Mouse (Mus musculus) limb, embryonic 13.5 days (tissue): ENCODE data around the gene Gpr107. TPM values are rescaled to one million over a fixed set of nuclear protein-coding genes. Genes with fewer than 3 reads are reported as not detected.
A peak's percentile ranks its signal among the peaks of the same experiment; 100 is the strongest.

ENCODE experiments used
- ATAC-seq: fragments of 200-750 bp; cut with Nextera tagmentation; 2 replicates; pipeline ENCODE4 v1.8.0; 2017; ENCODE audit warnings: low read depth, moderate number of reproducible peaks, moderate TSS enrichment; ENCODE audit not compliant: low FRiP score
- H3K27ac ChIP-seq: fragments of 300-500 bp; sonication (generic); 2 replicates; pipeline ENCODE4 v1.5.1; 2015; ENCODE audit warnings: inconsistent platforms, mild to moderate bottlenecking, moderate library complexity
- H3K27me3 ChIP-seq: fragments of 300-500 bp; sonication (generic); 2 replicates; pipeline ENCODE4 v1.6.1; 2015; ENCODE audit warnings: mild to moderate bottlenecking, inconsistent platforms
- H3K36me3 ChIP-seq: fragments of 300-500 bp; sonication (generic); 2 replicates; pipeline ENCODE4 v1.6.1; 2015; ENCODE audit warnings: inconsistent platforms, mild to moderate bottlenecking, moderate library complexity
- H3K4me1 ChIP-seq: fragments of 300-500 bp; sonication (generic); 2 replicates; pipeline ENCODE4 v1.6.1; 2015; ENCODE audit warnings: inconsistent platforms
- H3K4me2 ChIP-seq: fragments of 300-500 bp; sonication (generic); replicated peaks from 2 replicates; pipeline ENCODE4 v1.6.1; 2015; ENCODE audit warnings: inconsistent platforms, mild to moderate bottlenecking, moderate library complexity
- H3K4me3 ChIP-seq: fragments of 300-500 bp; sonication (generic); 2 replicates; pipeline ENCODE4 v1.5.1; 2015; ENCODE audit warnings: moderate library complexity, mild to moderate bottlenecking, inconsistent platforms
- H3K9ac ChIP-seq: fragments of 300-500 bp; sonication (generic); 2 replicates; pipeline ENCODE4 v1.6.1; 2015; ENCODE audit warnings: mild to moderate bottlenecking, inconsistent platforms
- H3K9me3 ChIP-seq: fragments of 300-500 bp; sonication (generic); 2 replicates; pipeline ENCODE4 v1.6.1; 2016; ENCODE audit warnings: inconsistent platforms
- WGBS: fragments of 180-500 bp; shearing (Covaris S2); methylation state at CpG from one replicate; pipeline ENCODE4 v1.1.7; 2015; 5-methylcytosine and 5-hydroxymethylcytosine counted together
- polyA plus RNA-seq: library from polyadenylated mRNA; unstranded; fragments of >200 nt; fragmentation: Nextera tagmentation; extraction: Ambion mirVana; gene quantifications from 2 replicates; pipeline ENCODE4 v1.2.1, GENCODE M21; 2015

Gpr107 gene
- polyA plus RNA-seq, 1 experiment from 2014 or later: 40.6 TPM

GRCm38 (mm10) chr2:31183830-31184229, 31.7 kb downstream of the Gpr107 start:
- no peak overlapping the region for H3K4me3 ChIP-seq
- no peaks in the 10 kb centered on the region for H3K4me1 ChIP-seq
- no peak overlapping the region for H3K9ac ChIP-seq
- 82% methylated on average over 1 of the region's 1 CpGs for WGBS
- ATAC-seq: no peak
- H3K9me3 ChIP-seq: no peaks in the 10 kb centered on the region
- no peak overlapping the region for H3K27ac ChIP-seq
- H3K4me2 ChIP-seq: no peak overlapping the region
- peaks cover 87% of the 10 kb centered on the region for H3K36me3 ChIP-seq
- H3K27me3 ChIP-seq: no peaks in the 10 kb centered on the region

GRCm38 (mm10) chr2:31188691-31189090, 36.6 kb downstream of the Gpr107 start:
- peaks cover 86% of the 10 kb centered on the region for H3K36me3 ChIP-seq
- no peaks in the 10 kb centered on the region; the same call in 1 of the 2 replicates for H3K9me3 ChIP-seq
- no peak overlapping the region for H3K9ac ChIP-seq
- no peak overlapping the region for H3K27ac ChIP-seq
- WGBS: 97% methylated on average over 1 of the region's 1 CpGs
- H3K27me3 ChIP-seq: no peaks in the 10 kb centered on the region
- H3K4me1 ChIP-seq: no peaks in the 10 kb centered on the region
- no peak overlapping the region for H3K4me2 ChIP-seq
- no peak overlapping the region for H3K4me3 ChIP-seq
- no peak for ATAC-seq

- Histone ChIP-seq H3K36me3 (peaks cover 82% of the 10 kb centered on the region), H3K4me1 (no peaks in the 10 kb centered on the region)
- WGBS: 88% methylated on average over 3 of the region's 3 CpGs
These were observed 37.5 kb downstream of the Gpr107 start for GRCm38 (mm10) chr2:31189654-31190053.

GRCm38 (mm10) chr2:31191765-31192164, 39.6 kb downstream of the Gpr107 start:
- WGBS: 84% methylated on average over 8 of the region's 8 CpGs

More at GRCm38 (mm10) chr2:31189654-31190053, 37.5 kb downstream of the Gpr107 start:
- no peak overlapping the region for H3K9ac ChIP-seq
- no peak overlapping the region for H3K27ac ChIP-seq
- H3K9me3 ChIP-seq: no peaks in the 10 kb centered on the region; the same call in 1 of the 2 replicates
- H3K4me2 ChIP-seq: no peak overlapping the region
- H3K4me3 ChIP-seq: no peak overlapping the region
- ATAC-seq: peak; percentile 40; the same call in 1 of the 2 replicates
- no peaks in the 10 kb centered on the region for H3K27me3 ChIP-seq

GRCm38 (mm10) chr2:31194356-31195021, 42.4 kb downstream of the Gpr107 start:
- Histone ChIP-seq H3K4me2 (no peak overlapping the region), H3K4me3 (no peak overlapping the region), H3K9ac (no peak overlapping the region), H3K27me3 (no peaks in the 10 kb centered on the region), H3K27ac (no peak overlapping the region), H3K36me3 (peaks cover 84% of the 10 kb centered on the region), H3K4me1 (no peaks in the 10 kb centered on the region), H3K9me3 (no peaks in the 10 kb centered on the region; the same call in 1 of the 2 replicates)
- no peak for ATAC-seq
- WGBS: 69% methylated on average over 7 of the region's 7 CpGs

More at GRCm38 (mm10) chr2:31191765-31192164, 39.6 kb downstream of the Gpr107 start:
- no peaks in the 10 kb centered on the region for H3K27me3 ChIP-seq
- no peak overlapping the region for H3K4me2 ChIP-seq
- no peak overlapping the region for H3K4me3 ChIP-seq
- peaks cover 79% of the 10 kb centered on the region for H3K36me3 ChIP-seq
- no peaks in the 10 kb centered on the region for H3K4me1 ChIP-seq
- H3K9ac ChIP-seq: no peak overlapping the region
- no peaks in the 10 kb centered on the region; the same call in 1 of the 2 replicates for H3K9me3 ChIP-seq
- ATAC-seq: no peak
- H3K27ac ChIP-seq: no peak overlapping the region

GRCm38 (mm10) chr2:31198621-31199020, 46.5 kb downstream of the Gpr107 start:
- WGBS: 95% methylated on average over 4 of the region's 4 CpGs
- no peak for ATAC-seq
- H3K9ac ChIP-seq: no peak overlapping the region
- H3K4me2 ChIP-seq: no peak overlapping the region
- no peaks in the 10 kb centered on the region for H3K27me3 ChIP-seq
- no peak overlapping the region for H3K4me3 ChIP-seq
- H3K36me3 ChIP-seq: peaks cover 70% of the 10 kb centered on the region
- H3K27ac ChIP-seq: no peak overlapping the region
- H3K9me3 ChIP-seq: no peaks in the 10 kb centered on the region
- H3K4me1 ChIP-seq: peaks cover 9% of the 10 kb centered on the region; the same call in 1 of the 2 replicates

GRCm38 (mm10) chr2:31200051-31200450, 47.9 kb downstream of the Gpr107 start:
- 98% methylated on average over 2 of the region's 2 CpGs for WGBS
- H3K36me3 ChIP-seq: peaks cover 71% of the 10 kb centered on the region
- H3K27ac ChIP-seq: no peak overlapping the region
- H3K9me3 ChIP-seq: no peaks in the 10 kb centered on the region
- H3K4me2 ChIP-seq: no peak overlapping the region
- peaks cover 9% of the 10 kb centered on the region; the same call in 1 of the 2 replicates for H3K4me1 ChIP-seq
- no peak for ATAC-seq
- H3K27me3 ChIP-seq: no peaks in the 10 kb centered on the region
- no peak overlapping the region for H3K9ac ChIP-seq
- H3K4me3 ChIP-seq: no peak overlapping the region

- no peaks in the 10 kb centered on the region for H3K27me3 ChIP-seq
- H3K4me2 ChIP-seq: no peak overlapping the region
- no peak overlapping the region for H3K9ac ChIP-seq
- H3K9me3 ChIP-seq: no peaks in the 10 kb centered on the region
- no peak overlapping the region for H3K4me3 ChIP-seq
- WGBS: 69% methylated on average over 7 of the region's 7 CpGs
- H3K27ac ChIP-seq: no peak overlapping the region
- peaks cover 69% of the 10 kb centered on the region for H3K36me3 ChIP-seq
- peaks cover 9% of the 10 kb centered on the region; the same call in 1 of the 2 replicates for H3K4me1 ChIP-seq
- ATAC-seq: no peak
These were observed 49.7 kb downstream of the Gpr107 start for GRCm38 (mm10) chr2:31201851-31202250.

- no peak overlapping the region for H3K4me3 ChIP-seq
- WGBS: 8% methylated on average over 3 of the region's 3 CpGs
- no peak overlapping the region for H3K27ac ChIP-seq
- peaks cover 64% of the 10 kb centered on the region for H3K36me3 ChIP-seq
- H3K4me1 ChIP-seq: peaks cover 9% of the 10 kb centered on the region; the same call in 1 of the 2 replicates
- no peaks in the 10 kb centered on the region for H3K27me3 ChIP-seq
- H3K4me2 ChIP-seq: no peak overlapping the region
- no peaks in the 10 kb centered on the region for H3K9me3 ChIP-seq
- H3K9ac ChIP-seq: no peak overlapping the region
- ATAC-seq: no peak
These were observed 50.2 kb downstream of the Gpr107 start for GRCm38 (mm10) chr2:31202357-31202756.

GRCm38 (mm10) chr2:31202956-31203355, 50.8 kb downstream of the Gpr107 start:
- Histone ChIP-seq H3K4me2 (no peak overlapping the region), H3K27me3 (no peaks in the 10 kb centered on the region), H3K9me3 (no peaks in the 10 kb centered on the region), H3K36me3 (peaks cover 63% of the 10 kb centered on the region), H3K4me1 (peaks cover 9% of the 10 kb centered on the region; the same call in 1 of the 2 replicates), H3K9ac (no peak overlapping the region), H3K4me3 (no peak overlapping the region), H3K27ac (no peak overlapping the region)
- 78% methylated on average over 4 of the region's 4 CpGs for WGBS
- ATAC-seq: no peak

- no peak overlapping the region for H3K27ac ChIP-seq
- peaks cover 9% of the 10 kb centered on the region; the same call in 1 of the 2 replicates for H3K4me1 ChIP-seq
- no peak overlapping the region for H3K9ac ChIP-seq
- WGBS: 73% methylated on average over 5 of the region's 5 CpGs
- ATAC-seq: no peak
- no peak overlapping the region for H3K4me3 ChIP-seq
- no peak overlapping the region for H3K4me2 ChIP-seq
- H3K36me3 ChIP-seq: peaks cover 65% of the 10 kb centered on the region
- H3K27me3 ChIP-seq: no peaks in the 10 kb centered on the region
- no peaks in the 10 kb centered on the region for H3K9me3 ChIP-seq
These were observed 52.6 kb downstream of the Gpr107 start for GRCm38 (mm10) chr2:31204677-31205076.

- Histone ChIP-seq H3K4me1 (peaks cover 9% of the 10 kb centered on the region; the same call in 1 of the 2 replicates), H3K4me3 (no peak overlapping the region), H3K27me3 (no peaks in the 10 kb centered on the region), H3K36me3 (peaks cover 68% of the 10 kb centered on the region), H3K9ac (no peak overlapping the region), H3K4me2 (no peak overlapping the region), H3K27ac (no peak overlapping the region), H3K9me3 (no peaks in the 10 kb centered on the region)
- WGBS: 66% methylated on average over 4 of the region's 4 CpGs
- no peak for ATAC-seq
These were observed 54.1 kb downstream of the Gpr107 start for GRCm38 (mm10) chr2:31206211-31206610.
